Mouse (Mus musculus) forebrain, embryonic 14.5 days (tissue): ENCODE results near the gene Ralgapa2. TPM values are rescaled to one million over a fixed set of nuclear protein-coding genes. Genes with fewer than 3 reads are reported as not detected.

Experiments
- ATAC-seq: fragments of 200-750 bp; cut with Nextera tagmentation; 2 replicates; pipeline ENCODE4 v1.8.0; 2017; ENCODE audit warnings: mild to moderate bottlenecking, moderate library complexity
- DNase-seq: peaks from one replicate; pipeline ENCODE4 v3.0.0-alpha.2; 2015; ENCODE audit warnings: low spot score
- H3K27ac ChIP-seq: fragments of 300-500 bp; sonication (generic); 2 replicates; pipeline ENCODE4 v1.5.1; 2014; ENCODE audit warnings: low read depth, mild to moderate bottlenecking, control low read depth, low read length, moderate library complexity
- H3K27me3 ChIP-seq: fragments of 300-500 bp; sonication (generic); replicated peaks from 2 replicates; pipeline ENCODE4 v1.6.1; 2014; ENCODE audit warnings: low read length, control low read depth, mixed read lengths; ENCODE audit not compliant: control insufficient read depth, insufficient read depth
- H3K36me3 ChIP-seq: fragments of 300-500 bp; sonication (generic); 2 replicates; pipeline ENCODE4 v1.6.1; 2014; ENCODE audit warnings: low read length, control low read depth; ENCODE audit not compliant: control insufficient read depth, insufficient read depth
- H3K4me1 ChIP-seq: fragments of 300-500 bp; sonication (generic); 2 replicates; pipeline ENCODE4 v1.6.1; 2014; ENCODE audit warnings: antibody characterized with exemption, low read length, control low read depth; ENCODE audit not compliant: control insufficient read depth, insufficient read depth
- H3K4me2 ChIP-seq: fragments of 300-500 bp; sonication (generic); 2 replicates; pipeline ENCODE4 v1.6.1; 2014; ENCODE audit warnings: mild to moderate bottlenecking, control low read depth, low read length
- H3K4me3 ChIP-seq: fragments of 300-500 bp; sonication (generic); 2 replicates; pipeline ENCODE4 v1.5.1; 2014; ENCODE audit warnings: low read depth, low read length, control low read depth
- H3K9ac ChIP-seq: fragments of 300-500 bp; sonication (generic); 2 replicates; pipeline ENCODE4 v1.6.1; 2014; ENCODE audit warnings: mild to moderate bottlenecking, low read length, control low read depth, moderate library complexity
- H3K9me3 ChIP-seq: fragments of 300-500 bp; sonication (generic); replicated peaks from 2 replicates; pipeline ENCODE4 v1.6.1; 2016; ENCODE audit warnings: low read length, control low read depth, mixed read lengths; ENCODE audit not compliant: control insufficient read depth
- WGBS: fragments of 180-500 bp; shearing (Covaris S2); extraction: QIAGEN DNeasy Blood & Tissue Kit; methylation state at CpG from one replicate; pipeline ENCODE4 v1.1.7; 2014; 5-methylcytosine and 5-hydroxymethylcytosine counted together
- polyA plus RNA-seq: library from polyadenylated mRNA; unstranded; fragments of >200 nt; fragmentation: Nextera tagmentation; extraction: Ambion mirVana; gene quantifications from 2 replicates; pipeline ENCODE4 v1.2.1, GENCODE M21; 2014

The Ralgapa2 gene
- polyA plus RNA-seq, 1 experiment from 2014 or later, result 6.3 TPM

DNA sequence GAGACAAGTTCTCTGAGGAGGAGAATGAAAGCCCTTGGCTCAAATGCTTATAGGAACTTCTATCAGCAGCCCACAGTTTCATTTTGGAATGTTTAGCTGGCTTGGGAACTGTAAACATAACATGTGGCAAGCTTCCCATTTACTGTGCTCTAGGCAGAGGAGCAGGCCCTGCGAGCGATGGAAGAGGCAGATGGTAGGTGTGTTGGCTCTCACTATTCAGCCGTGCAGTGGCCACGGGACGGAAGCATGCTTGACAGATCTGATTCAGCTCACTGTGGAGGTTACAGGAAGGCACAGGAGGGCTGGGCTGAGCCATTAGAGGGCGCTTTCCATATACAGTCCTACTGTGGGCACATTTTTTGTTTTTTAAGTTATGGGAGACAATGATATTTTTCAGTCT is 201.9 kb downstream of the Ralgapa2 start:
- 43% methylated on average over 6 of the region's 6 CpGs for WGBS
- peaks cover 7% of the 10 kb centered on the region for H3K4me1 ChIP-seq
- DNase-seq (peak; percentile 80), ATAC-seq (peak; percentile 73)
- no peaks in the 10 kb centered on the region for H3K27me3 ChIP-seq
- H3K9ac ChIP-seq, result no peak overlapping the region
- no peaks in the 10 kb centered on the region for H3K9me3 ChIP-seq
- H3K36me3 ChIP-seq, result no peaks in the 10 kb centered on the region
- H3K27ac ChIP-seq, result peak overlapping the region; percentile 40
- no peak overlapping the region for H3K4me3 ChIP-seq
- no peak overlapping the region for H3K4me2 ChIP-seq

DNA sequence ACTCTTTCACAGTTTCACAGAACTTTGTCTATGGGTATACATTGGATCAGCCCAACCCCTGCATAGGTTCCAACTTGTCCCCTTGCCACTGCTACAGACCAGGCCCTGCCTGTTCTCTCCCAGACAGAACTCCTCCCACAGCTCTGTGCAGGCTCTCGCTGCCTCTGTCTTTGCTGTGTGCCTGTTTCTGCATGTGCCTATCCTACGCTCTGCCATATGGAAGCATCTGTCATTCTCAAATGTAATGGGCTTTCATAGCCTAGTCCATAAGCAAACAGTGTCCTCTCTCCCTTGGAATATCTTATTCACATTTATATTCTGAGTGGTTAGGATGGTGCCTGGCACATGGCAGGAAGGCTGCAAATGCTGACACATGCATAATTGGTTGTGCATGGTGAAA is 202.7 kb downstream of the Ralgapa2 start:
- Histone ChIP-seq H3K4me1 (peaks cover 7% of the 10 kb centered on the region), H3K9ac (no peak overlapping the region), H3K4me3 (no peak overlapping the region), H3K9me3 (no peaks in the 10 kb centered on the region), H3K4me2 (no peak overlapping the region), H3K27me3 (no peaks in the 10 kb centered on the region), H3K36me3 (no peaks in the 10 kb centered on the region), H3K27ac (peak overlapping the region; percentile 53; the same call in 1 of the 2 replicates)
- 53% methylated on average over 2 of the region's 2 CpGs for WGBS
- DNase-seq, result peak; percentile 74
- ATAC-seq, result peak; percentile 88

DNA sequence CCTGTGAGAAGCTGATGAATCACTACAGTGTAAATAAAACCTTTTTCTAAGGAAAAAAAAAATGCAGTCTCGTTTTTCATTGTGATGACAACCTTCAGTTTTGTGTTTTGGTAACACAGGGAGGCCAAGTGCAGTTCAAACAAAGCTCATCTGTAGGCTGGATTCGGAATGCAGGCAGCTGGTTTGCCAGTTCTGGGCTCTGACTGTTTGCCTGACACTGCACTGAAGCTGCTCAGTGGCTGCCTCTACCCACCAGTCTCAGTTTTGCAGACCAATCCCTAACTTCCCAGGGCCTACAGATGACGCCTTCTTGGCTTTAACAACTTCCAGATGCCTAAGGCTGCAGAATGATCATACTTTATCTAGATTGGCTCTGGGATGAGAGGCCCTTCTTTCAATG is 205.1 kb downstream of the Ralgapa2 start:
- WGBS, result 60% methylated on average over 3 of the region's 3 CpGs
- H3K36me3 ChIP-seq, result no peaks in the 10 kb centered on the region
- H3K27ac ChIP-seq, result no peak overlapping the region
- no peak overlapping the region for H3K4me2 ChIP-seq
- no peak overlapping the region for H3K4me3 ChIP-seq
- H3K9me3 ChIP-seq, result no peaks in the 10 kb centered on the region
- H3K9ac ChIP-seq, result no peak overlapping the region
- DNase-seq (no peak), ATAC-seq (no peak)
- H3K4me1 ChIP-seq, result peaks cover 16% of the 10 kb centered on the region
- H3K27me3 ChIP-seq, result no peaks in the 10 kb centered on the region

GRCm38 (mm10) chr2:146302094-146302699 is 209.9 kb downstream of the Ralgapa2 start:
- no peaks in the 10 kb centered on the region for H3K9me3 ChIP-seq
- no peak overlapping the region for H3K4me3 ChIP-seq
- H3K4me1 ChIP-seq, result peaks cover 32% of the 10 kb centered on the region
- H3K27me3 ChIP-seq, result no peaks in the 10 kb centered on the region
- ATAC-seq (peak; percentile 84), DNase-seq (peak; percentile 92)
- H3K36me3 ChIP-seq, result no peaks in the 10 kb centered on the region
- H3K27ac ChIP-seq, result peak overlapping the region; percentile 71
- WGBS, result 2% methylated on average over 9 of the region's 9 CpGs
- H3K9ac ChIP-seq, result no peak overlapping the region
- H3K4me2 ChIP-seq, result no peak overlapping the region

DNA sequence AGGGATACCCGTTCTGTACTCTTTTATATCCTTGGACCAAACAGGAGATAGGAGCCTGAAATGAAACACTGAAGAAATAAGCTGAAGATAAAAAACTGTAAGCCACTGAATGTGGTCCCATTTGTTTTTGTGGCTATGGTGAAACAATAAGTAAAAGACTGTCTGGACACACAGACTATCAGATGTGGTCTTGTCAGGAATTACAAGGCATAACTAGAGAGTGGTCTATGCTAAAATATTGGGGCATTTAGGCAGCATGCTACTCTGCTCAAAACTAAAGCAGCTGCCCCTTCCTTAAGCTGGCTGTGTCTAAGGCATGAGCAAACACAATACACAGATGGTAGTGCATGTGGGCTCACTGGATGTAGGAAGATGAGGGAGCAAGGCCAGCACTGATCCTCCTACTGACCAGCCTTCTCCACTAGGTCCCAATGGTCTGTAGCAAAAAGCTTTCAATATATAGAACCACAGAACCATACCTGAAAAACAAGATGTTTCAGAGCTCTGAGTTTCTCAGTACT is 211.6 kb downstream of the Ralgapa2 start:
- H3K36me3 ChIP-seq, result no peaks in the 10 kb centered on the region
- 14% methylated on average over 1 of the region's 1 CpGs for WGBS
- H3K9ac ChIP-seq, result no peak overlapping the region
- no peaks in the 10 kb centered on the region for H3K27me3 ChIP-seq
- no peak overlapping the region for H3K4me2 ChIP-seq
- H3K9me3 ChIP-seq, result no peaks in the 10 kb centered on the region
- H3K27ac ChIP-seq, result peak overlapping the region; percentile 61
- H3K4me1 ChIP-seq, result peaks cover 32% of the 10 kb centered on the region
- peak; percentile 47 for ATAC-seq
- DNase-seq, result no peak
- no peak overlapping the region for H3K4me3 ChIP-seq

- Histone ChIP-seq H3K4me1 (peaks cover 32% of the 10 kb centered on the region), H3K36me3 (no peaks in the 10 kb centered on the region), H3K9me3 (no peaks in the 10 kb centered on the region), H3K27me3 (no peaks in the 10 kb centered on the region), H3K9ac (no peak overlapping the region), H3K4me3 (no peak overlapping the region), H3K27ac (peak overlapping the region; percentile 61), H3K4me2 (no peak overlapping the region)
- DNase-seq (peak; percentile 79), ATAC-seq (peak; percentile 79)
- WGBS, result 11% methylated on average over 3 of the region's 3 CpGs
Measured at GRCm38 (mm10) chr2:146299841-146300460, 212.2 kb downstream of the Ralgapa2 start.

DNA sequence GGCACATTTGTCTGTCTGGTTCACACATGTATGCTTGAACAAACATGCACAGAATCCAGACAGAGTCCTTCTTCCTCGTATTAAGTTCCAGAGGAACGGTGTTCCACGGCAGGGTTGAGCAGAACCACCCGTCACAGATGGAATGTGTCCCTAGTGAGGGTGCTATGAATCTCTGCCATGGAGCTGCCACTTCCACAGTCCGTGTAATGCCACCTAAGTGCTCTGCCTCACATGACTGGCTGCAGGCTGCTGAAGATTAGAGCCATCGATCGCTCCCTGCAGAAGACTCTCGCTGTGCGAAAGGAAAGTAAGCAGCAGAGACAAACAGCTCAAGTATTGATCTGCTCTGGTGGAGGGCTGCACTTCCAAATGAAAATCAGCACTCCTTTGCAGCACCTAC is 218.6 kb downstream of the Ralgapa2 start:
- H3K36me3 ChIP-seq, result no peaks in the 10 kb centered on the region
- WGBS, result 66% methylated on average over 9 of the region's 9 CpGs
- DNase-seq (peak; percentile 22), ATAC-seq (no peak)
- H3K9me3 ChIP-seq, result no peaks in the 10 kb centered on the region
- H3K4me2 ChIP-seq, result no peak overlapping the region
- H3K27ac ChIP-seq, result 0 out of 2 replicates have a peak overlapping the region, but pooled peaks have one; percentile 2
- no peak overlapping the region for H3K4me3 ChIP-seq
- peaks cover 29% of the 10 kb centered on the region for H3K4me1 ChIP-seq
- no peak overlapping the region for H3K9ac ChIP-seq
- H3K27me3 ChIP-seq, result no peaks in the 10 kb centered on the region

DNA sequence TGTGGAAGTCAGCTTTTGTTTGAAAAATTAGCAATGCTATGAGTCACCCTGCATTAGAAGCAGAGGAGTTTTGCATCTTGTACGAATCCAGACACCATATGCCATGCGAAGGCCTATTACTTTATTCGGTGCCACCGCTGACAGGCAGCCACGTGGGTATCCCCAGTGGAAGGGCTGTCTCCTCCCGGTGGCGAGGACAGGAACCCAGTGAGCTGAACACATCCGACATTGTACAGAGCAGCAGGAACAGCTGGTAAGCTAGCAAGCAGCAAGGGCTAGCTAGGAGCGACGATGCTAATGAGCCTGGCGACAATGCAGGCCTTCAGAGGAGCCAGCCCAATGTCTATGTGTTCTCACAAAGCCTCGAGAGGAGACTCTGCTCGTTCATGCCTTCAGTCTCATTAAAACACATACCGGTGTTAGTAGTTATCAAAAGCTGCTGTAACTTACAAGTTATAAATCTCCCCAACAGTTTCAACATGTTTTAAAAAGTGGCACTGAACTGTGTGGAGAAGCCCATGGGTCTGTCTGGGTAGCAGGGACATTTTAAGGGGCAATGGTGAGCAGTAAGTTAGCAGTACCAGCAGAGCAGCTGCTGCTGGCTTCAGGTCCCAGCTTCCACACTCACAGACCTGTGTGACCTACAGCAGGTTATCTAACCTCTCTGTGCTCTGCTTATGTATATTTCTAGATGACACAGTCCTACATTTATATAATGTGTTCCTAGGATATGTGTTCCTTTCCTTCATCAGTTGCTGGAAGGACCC is 221.1 kb downstream of the Ralgapa2 start:
- ATAC-seq, result peak; percentile 97
- H3K4me3 ChIP-seq, result no peak overlapping the region
- WGBS, result 4% methylated on average over 14 of the region's 14 CpGs
- no peak overlapping the region; the same call in 1 of the 2 replicates for H3K9ac ChIP-seq
- no peaks in the 10 kb centered on the region for H3K27me3 ChIP-seq
- no peak overlapping the region for H3K4me2 ChIP-seq
- no peaks in the 10 kb centered on the region for H3K36me3 ChIP-seq
- H3K27ac ChIP-seq, result peak overlapping the region; percentile 81
- H3K9me3 ChIP-seq, result no peaks in the 10 kb centered on the region
- peak; percentile 93 for DNase-seq
- peaks cover 40% of the 10 kb centered on the region for H3K4me1 ChIP-seq
